Mouse (Mus musculus) hindbrain, embryonic 15.5 days (tissue): ENCODE results near the gene A730049H05Rik. TPM values are rescaled to one million over a fixed set of nuclear protein-coding genes. Genes with fewer than 3 reads are reported as not detected.

Experiments used
- ATAC-seq: fragments of 200-750 bp; cut with Nextera tagmentation; 2 replicates; pipeline ENCODE4 v1.8.0; 2017; ENCODE audit warnings: low read depth, moderate number of reproducible peaks, moderate TSS enrichment; ENCODE audit not compliant: low FRiP score
- H3K27ac ChIP-seq: fragments of 300-500 bp; sonication (generic); replicated peaks from 2 replicates; pipeline ENCODE4 v1.5.1; 2015; ENCODE audit warnings: mild to moderate bottlenecking, inconsistent platforms
- H3K27me3 ChIP-seq: fragments of 300-500 bp; sonication (generic); 2 replicates; pipeline ENCODE4 v1.6.1; 2015; ENCODE audit warnings: control low read depth, inconsistent platforms
- H3K36me3 ChIP-seq: fragments of 300-500 bp; sonication (generic); 2 replicates; pipeline ENCODE4 v1.6.1; 2015; ENCODE audit warnings: control low read depth, inconsistent platforms
- H3K4me1 ChIP-seq: fragments of 300-500 bp; sonication (generic); replicated peaks from 2 replicates; pipeline ENCODE4 v1.6.1; 2015; ENCODE audit warnings: control low read depth, inconsistent platforms
- H3K4me2 ChIP-seq: fragments of 300-500 bp; sonication (generic); 2 replicates; pipeline ENCODE4 v1.6.1; 2015; ENCODE audit warnings: moderate library complexity, mild to moderate bottlenecking, inconsistent platforms
- H3K4me3 ChIP-seq: fragments of 300-500 bp; sonication (generic); 2 replicates; pipeline ENCODE4 v1.5.1; 2015; ENCODE audit warnings: mild to moderate bottlenecking, inconsistent platforms
- H3K9ac ChIP-seq: fragments of 300-500 bp; sonication (generic); 2 replicates; pipeline ENCODE4 v1.6.1; 2015; ENCODE audit warnings: inconsistent platforms
- H3K9me3 ChIP-seq: fragments of 300-500 bp; sonication (generic); 2 replicates; pipeline ENCODE4 v1.6.1; 2016; ENCODE audit warnings: control low read depth, inconsistent platforms
- WGBS: fragments of 180-500 bp; shearing (Covaris S2); methylation state at CpG from one replicate; pipeline ENCODE4 v1.1.7; 2015; 5-methylcytosine and 5-hydroxymethylcytosine counted together
- polyA plus RNA-seq: library from polyadenylated mRNA; unstranded; fragments of >200 nt; fragmentation: Nextera tagmentation; extraction: Ambion mirVana; gene quantifications from 2 replicates; pipeline ENCODE4 v1.2.1, GENCODE M21; 2015

The A730049H05Rik gene
- polyA plus RNA-seq, 1 experiment from 2014 or later, result 0.74 TPM

DNA sequence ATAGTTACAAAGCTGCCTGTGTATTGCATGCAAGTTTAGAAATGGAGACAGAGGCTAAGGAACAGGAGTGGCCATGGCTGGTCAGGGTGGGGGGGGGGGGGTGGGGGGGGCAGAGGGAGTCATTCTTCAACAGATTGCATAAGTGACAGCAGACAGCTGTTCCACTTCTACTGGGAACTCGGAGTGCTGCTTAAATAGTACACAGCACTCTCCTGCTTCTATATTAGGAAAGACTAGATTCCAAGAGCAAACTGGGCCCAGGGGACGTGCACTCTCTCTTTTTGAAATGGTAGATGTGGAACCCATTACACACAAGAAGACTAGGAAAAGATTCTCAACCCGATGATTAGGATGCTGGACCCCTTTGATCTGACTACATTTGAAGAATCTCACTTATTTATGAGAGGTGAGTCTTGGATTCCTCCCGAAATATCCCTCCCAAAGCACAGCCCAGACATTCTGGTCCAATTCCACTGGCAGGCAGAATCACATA, 52.9 kb downstream of the A730049H05Rik start, which contains the start of gene Gm15737:
Gene Gm15737 (plus strand): TSS at position 269 of the 493 bp plus-strand sequence.
- Histone ChIP-seq H3K27me3 (no peaks in the 10 kb centered on the region), H3K9me3 (no peaks in the 10 kb centered on the region), H3K36me3 (no peaks in the 10 kb centered on the region), H3K4me1 (0 out of 2 replicates have a peak, but pooled peaks cover 3% of the 10 kb centered on the region), H3K27ac (no peak within 1 kb of the TSS), H3K4me3 (no peak within 1 kb of the TSS), H3K9ac (no peak within 1 kb of the TSS), H3K4me2 (no peak within 1 kb of the TSS)
- ATAC-seq, result no peak
- 68% methylated on average over 4 of the region's 4 CpGs for WGBS

DNA sequence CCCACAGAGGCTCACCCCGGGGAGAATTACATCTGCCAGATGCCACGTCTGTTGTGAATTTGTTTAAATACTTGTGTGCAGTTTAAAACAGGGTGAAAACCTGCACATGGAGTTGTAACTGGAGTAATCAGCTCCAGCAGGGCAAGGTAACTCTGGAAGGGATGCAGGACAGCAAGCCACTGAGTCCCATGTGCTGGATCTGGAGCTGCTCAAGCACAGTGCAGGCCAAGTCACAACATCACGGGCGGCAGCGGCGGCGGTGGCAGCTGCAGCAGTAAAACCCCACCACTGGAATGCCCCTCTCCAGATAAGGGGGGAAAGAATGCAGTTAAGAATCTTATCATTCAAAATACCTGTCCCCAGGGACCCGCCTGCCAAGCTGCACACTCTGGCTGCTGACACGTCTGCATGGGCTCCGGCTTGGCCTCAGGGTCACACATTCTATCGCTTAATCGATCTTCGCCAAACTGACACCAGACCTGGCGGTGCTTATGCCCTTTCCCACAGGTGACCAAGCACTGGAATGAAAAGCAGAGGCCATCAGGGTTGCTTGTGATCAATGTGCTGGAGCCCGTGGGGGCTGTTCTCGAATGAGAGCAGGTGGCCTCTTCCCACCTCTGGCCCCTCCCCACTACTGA, 53.4 kb downstream of the A730049H05Rik start:
- Histone ChIP-seq H3K4me1 (0 out of 2 replicates have a peak, but pooled peaks cover 3% of the 10 kb centered on the region), H3K27me3 (no peaks in the 10 kb centered on the region), H3K4me2 (no peak overlapping the region), H3K36me3 (no peaks in the 10 kb centered on the region), H3K27ac (no peak overlapping the region), H3K9ac (no peak overlapping the region), H3K4me3 (no peak overlapping the region), H3K9me3 (no peaks in the 10 kb centered on the region)
- WGBS, result 62% methylated on average over 16 of the region's 16 CpGs
- ATAC-seq, result no peak

DNA sequence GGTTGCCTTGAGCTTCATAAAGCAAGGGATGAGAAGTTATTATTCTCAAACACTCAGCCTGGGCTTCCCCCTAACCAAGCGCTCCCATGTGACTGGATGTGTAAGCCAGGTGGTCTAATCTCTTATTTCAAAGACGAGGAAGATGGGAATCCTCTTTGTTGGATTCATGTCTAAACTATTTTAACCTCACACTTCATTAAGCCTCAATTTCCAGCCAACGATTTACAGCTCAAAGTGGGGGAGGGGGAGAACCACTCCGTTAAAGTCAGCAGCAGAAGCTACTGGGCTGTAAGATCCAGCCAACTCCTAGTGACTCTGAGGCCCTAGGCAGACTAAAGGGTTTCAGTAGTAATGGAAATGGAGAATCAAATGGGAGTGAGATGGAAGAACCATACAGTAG, 55.5 kb downstream of the A730049H05Rik start:
- H3K9ac ChIP-seq, result no peak overlapping the region
- ATAC-seq, result no peak
- no peak overlapping the region for H3K4me3 ChIP-seq
- H3K27ac ChIP-seq, result no peak overlapping the region
- no peaks in the 10 kb centered on the region for H3K27me3 ChIP-seq
- 57% methylated on average over 4 of the region's 4 CpGs for WGBS
- no peaks in the 10 kb centered on the region for H3K9me3 ChIP-seq
- H3K4me1 ChIP-seq, result 0 out of 2 replicates have a peak, but pooled peaks cover 3% of the 10 kb centered on the region
- no peak overlapping the region for H3K4me2 ChIP-seq
- no peaks in the 10 kb centered on the region for H3K36me3 ChIP-seq

DNA sequence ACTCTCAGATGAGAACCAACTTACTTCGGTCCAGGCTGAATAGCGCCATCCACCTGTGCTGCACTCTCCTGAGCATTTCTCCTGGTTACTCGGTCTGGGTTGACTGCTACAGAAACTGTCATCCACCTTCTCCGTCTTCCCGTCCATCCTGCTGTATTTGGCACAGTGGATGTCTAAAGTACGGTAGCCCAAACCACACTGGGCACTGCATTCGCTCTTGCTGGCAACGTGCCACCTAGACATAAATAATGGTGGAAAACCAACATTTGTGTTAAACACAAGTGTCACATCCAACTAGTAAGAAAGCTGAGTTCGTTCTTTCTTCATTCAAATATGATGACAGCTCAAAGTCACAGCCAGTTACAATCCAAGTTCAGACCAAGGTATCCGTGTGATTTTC, 56.5 kb downstream of the A730049H05Rik start:
- 0 out of 2 replicates have a peak, but pooled peaks cover 3% of the 10 kb centered on the region for H3K4me1 ChIP-seq
- no peak overlapping the region for H3K27ac ChIP-seq
- no peak for ATAC-seq
- H3K4me2 ChIP-seq, result no peak overlapping the region
- H3K9ac ChIP-seq, result no peak overlapping the region
- no peaks in the 10 kb centered on the region for H3K27me3 ChIP-seq
- no peaks in the 10 kb centered on the region for H3K36me3 ChIP-seq
- H3K4me3 ChIP-seq, result no peak overlapping the region
- no peaks in the 10 kb centered on the region for H3K9me3 ChIP-seq
- WGBS, result 77% methylated on average over 10 of the region's 10 CpGs

DNA sequence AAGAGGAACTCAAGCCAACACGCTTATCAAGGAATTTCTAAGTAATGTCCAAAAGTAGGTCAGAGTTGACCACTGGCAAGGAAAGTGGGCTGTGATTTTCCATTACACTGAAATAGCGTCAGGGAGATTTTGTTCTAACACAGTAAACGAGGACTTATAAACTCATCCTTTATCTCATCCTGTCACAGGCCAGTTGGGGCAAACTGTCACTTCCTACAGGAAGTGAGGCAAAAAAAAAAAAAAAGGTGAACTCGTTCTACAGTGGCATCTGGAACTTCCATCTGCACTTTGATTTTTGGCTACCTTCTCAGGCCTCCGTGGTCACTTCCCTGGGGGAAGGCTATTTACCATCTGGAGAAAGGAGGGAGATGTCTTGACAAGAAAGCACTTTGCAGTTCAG, 58.6 kb downstream of the A730049H05Rik start:
- ATAC-seq, result no peak
- Histone ChIP-seq H3K9me3 (no peaks in the 10 kb centered on the region), H3K27me3 (no peaks in the 10 kb centered on the region), H3K4me3 (no peak overlapping the region), H3K27ac (no peak overlapping the region), H3K4me2 (no peak overlapping the region), H3K36me3 (no peaks in the 10 kb centered on the region), H3K4me1 (0 out of 2 replicates have a peak, but pooled peaks cover under 1% of the 10 kb centered on the region), H3K9ac (no peak overlapping the region)
- WGBS, result 76% methylated on average over 5 of the region's 5 CpGs

DNA sequence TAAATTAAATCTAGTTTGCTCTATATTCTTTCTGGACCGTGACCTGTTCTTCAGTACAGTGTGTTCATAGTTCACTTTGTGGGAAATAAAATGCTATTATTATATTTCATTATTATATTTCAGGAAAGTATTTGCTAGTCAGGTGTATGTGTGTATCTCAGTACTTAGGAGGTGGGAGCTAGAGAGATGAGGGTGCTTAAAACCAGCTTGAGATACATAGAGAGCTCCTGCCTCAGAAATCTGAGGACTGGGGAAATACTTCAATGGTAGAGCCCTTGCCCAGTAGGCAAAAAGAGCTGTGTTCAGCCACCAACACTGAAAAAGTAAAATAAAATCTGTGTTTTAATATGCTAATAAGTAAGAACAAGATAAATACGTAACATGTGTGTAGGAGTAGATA, 59.1 kb downstream of the A730049H05Rik start:
- 96% methylated on average over 2 of the region's 2 CpGs for WGBS

DNA sequence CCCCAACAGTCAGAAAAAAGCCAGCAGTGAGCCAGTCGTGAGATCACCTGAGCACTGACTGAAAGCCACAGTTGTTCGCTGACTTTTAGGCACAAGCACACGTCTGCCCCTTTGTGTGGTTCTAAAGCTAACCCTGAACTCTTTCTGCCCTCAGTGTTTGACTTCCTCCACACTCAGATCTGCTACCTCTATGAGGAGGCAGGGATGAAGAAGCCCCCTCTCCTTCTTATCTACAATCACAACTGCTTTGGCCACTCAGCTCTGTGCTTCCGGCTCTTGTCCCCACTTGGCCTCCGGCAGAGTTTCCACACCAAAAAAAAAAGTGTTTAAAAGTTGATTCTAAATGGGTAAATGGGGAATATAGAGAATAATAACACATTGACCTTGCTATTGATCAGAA, 59.8 kb downstream of the A730049H05Rik start:
- 75% methylated on average over 5 of the region's 5 CpGs for WGBS
- no peak for ATAC-seq
- Histone ChIP-seq H3K4me2 (no peak overlapping the region), H3K27me3 (no peaks in the 10 kb centered on the region), H3K4me3 (no peak overlapping the region), H3K9me3 (no peaks in the 10 kb centered on the region), H3K27ac (no peak overlapping the region), H3K9ac (no peak overlapping the region), H3K36me3 (no peaks in the 10 kb centered on the region), H3K4me1 (no peaks in the 10 kb centered on the region)

More for the DNA sequence above, 59.1 kb downstream of the A730049H05Rik start:
- no peak overlapping the region for H3K4me2 ChIP-seq
- H3K4me1 ChIP-seq, result no peaks in the 10 kb centered on the region
- H3K27me3 ChIP-seq, result no peaks in the 10 kb centered on the region
- no peaks in the 10 kb centered on the region for H3K36me3 ChIP-seq
- ATAC-seq, result no peak
- no peak overlapping the region for H3K4me3 ChIP-seq
- H3K9ac ChIP-seq, result no peak overlapping the region
- H3K9me3 ChIP-seq, result no peaks in the 10 kb centered on the region
- H3K27ac ChIP-seq, result no peak overlapping the region

DNA sequence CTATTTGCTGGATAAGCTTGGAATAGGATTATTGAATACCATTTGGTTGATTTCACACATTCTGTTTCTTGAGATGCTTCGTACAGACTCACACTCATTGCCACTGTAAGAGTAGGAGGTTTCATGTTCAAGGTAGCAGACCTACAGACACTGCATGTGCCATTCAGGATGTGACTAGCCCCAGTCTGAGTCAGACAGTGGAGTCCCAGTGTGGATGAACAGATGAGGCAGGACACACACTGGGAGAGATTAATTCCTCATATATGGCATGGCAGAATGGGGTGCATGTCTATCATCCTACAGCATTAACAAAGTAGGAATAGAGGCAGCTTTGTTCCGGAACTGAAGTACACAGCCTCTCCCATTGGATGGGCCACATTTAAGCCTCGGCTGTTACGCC, 61.0 kb downstream of the A730049H05Rik start:
- no peaks in the 10 kb centered on the region for H3K36me3 ChIP-seq
- no peaks in the 10 kb centered on the region for H3K27me3 ChIP-seq
- no peak overlapping the region for H3K27ac ChIP-seq
- no peak overlapping the region for H3K4me3 ChIP-seq
- WGBS, result 96% methylated on average over 4 of the region's 4 CpGs
- H3K4me2 ChIP-seq, result no peak overlapping the region
- H3K4me1 ChIP-seq, result no peaks in the 10 kb centered on the region
- no peak overlapping the region for H3K9ac ChIP-seq
- ATAC-seq, result no peak
- H3K9me3 ChIP-seq, result no peaks in the 10 kb centered on the region

DNA sequence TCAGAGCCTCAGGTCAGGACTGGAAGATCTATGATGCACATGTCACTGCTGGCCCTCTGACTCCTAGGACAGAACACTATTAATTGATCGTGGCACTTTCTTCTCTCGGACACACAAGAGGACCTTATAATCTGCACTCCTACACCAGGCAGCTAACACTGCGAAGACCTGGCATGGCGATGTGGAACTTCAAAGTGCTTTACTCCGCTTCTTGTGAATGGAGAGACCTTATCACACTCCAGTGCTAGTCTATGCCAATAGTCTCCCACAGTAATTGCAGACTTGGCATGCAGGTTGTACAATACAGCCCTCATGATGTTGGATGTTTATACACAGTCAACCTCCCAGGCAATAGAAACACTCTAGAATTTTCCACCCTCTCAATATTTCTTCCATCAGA, 62.5 kb downstream of the A730049H05Rik start:
- Histone ChIP-seq H3K9me3 (no peaks in the 10 kb centered on the region), H3K27ac (no peak overlapping the region), H3K4me1 (peaks cover 7% of the 10 kb centered on the region; the same call in 1 of the 2 replicates), H3K27me3 (no peaks in the 10 kb centered on the region), H3K36me3 (no peaks in the 10 kb centered on the region), H3K9ac (no peak overlapping the region), H3K4me3 (no peak overlapping the region), H3K4me2 (no peak overlapping the region)
- ATAC-seq, result no peak
- 92% methylated on average over 5 of the region's 5 CpGs for WGBS

DNA sequence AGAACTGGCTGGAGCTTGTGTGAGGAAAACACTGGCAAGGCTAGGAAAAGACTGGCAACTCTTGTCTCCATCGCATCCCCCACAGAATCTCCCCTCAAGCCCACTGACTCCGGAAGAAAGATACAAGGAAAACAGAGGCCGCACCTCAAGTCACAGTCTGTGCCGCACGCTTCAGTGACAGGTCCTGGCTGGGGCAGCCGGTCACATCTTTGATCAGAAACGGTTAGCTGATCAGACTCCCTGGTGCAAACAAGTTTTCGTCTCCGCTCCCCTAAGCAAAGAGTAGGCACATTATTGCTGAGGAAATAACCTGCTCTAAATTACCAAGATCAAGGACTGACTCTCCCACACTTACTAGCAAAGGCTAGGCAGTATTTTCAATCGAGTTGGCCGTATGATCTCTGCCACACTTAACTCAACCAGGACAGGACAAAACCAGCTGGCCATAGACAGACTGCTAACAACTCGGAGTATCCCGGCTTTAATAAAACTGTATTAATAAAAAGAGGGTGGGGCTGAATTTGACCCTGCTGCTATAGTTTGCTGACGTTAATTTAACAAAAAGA, 63.5 kb downstream of the A730049H05Rik start:
- ATAC-seq, result no peak
- H3K9ac ChIP-seq, result no peak overlapping the region
- WGBS, result 70% methylated on average over 14 of the region's 14 CpGs
- no peak overlapping the region for H3K4me3 ChIP-seq
- no peaks in the 10 kb centered on the region for H3K36me3 ChIP-seq
- H3K27ac ChIP-seq, result no peak overlapping the region
- no peaks in the 10 kb centered on the region for H3K27me3 ChIP-seq
- H3K4me1 ChIP-seq, result peaks cover 7% of the 10 kb centered on the region; the same call in 1 of the 2 replicates
- H3K4me2 ChIP-seq, result no peak overlapping the region
- no peaks in the 10 kb centered on the region for H3K9me3 ChIP-seq

DNA sequence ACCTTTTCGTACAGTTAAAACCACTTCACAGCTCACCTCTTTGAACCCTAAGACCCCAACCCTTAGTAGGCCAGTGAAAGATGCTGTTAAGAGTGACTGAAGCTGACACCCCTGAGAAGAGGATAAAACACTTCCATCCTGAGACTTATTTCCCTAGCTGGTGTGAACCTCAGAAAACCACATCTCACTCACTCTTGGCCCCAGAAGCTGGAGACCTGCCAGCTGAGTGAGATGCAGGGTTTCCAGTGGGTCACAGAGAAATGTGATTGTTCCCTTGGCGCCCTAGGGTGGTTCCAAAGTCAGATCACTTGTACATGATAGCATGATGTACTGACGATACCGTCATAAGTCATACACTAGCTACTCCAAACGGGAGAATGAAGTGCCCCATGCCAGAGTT, 66.2 kb downstream of the A730049H05Rik start:
- Histone ChIP-seq H3K36me3 (no peaks in the 10 kb centered on the region), H3K9ac (no peak overlapping the region), H3K9me3 (no peaks in the 10 kb centered on the region), H3K27me3 (no peaks in the 10 kb centered on the region), H3K27ac (no peak overlapping the region), H3K4me3 (no peak overlapping the region), H3K4me2 (no peak overlapping the region), H3K4me1 (peaks cover 7% of the 10 kb centered on the region; the same call in 1 of the 2 replicates)
- ATAC-seq, result no peak
- WGBS, result 77% methylated on average over 5 of the region's 5 CpGs

DNA sequence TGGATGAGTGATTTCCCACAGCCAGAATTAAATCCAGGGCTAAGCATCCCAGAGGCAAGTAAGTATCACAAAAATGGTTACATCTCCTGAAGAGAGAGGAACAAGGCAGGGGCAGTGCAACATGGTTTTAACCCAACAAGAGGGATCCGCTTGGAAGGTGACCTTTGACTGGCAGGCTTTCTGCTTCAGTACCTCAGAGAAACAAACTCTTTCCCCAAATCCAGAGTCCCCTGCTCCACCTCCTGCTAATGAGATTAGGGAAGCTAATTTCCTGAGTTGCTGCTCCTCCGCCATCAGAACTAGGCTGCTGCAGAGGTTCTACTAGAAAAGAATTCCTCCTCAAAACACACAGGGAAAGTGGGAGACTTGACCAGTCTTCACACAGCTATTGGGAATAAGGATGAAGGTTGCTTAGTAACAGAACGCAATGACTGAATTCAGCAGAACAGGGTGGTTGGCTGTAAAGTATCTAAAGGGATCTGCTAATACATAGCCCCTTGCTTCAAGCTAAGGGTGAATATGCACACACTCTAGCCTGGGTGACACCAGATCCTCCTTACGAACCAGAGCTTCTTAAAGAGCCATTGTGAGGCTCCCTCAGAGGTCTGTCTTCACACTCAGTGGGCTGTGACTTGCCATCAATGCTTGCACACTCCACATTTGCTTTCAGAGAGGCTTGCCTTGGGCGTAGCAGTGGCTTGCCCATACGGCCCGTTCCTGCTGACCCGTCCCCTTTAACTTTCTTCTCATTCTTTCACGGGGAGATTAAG, 67.0 kb downstream of the A730049H05Rik start:
- Histone ChIP-seq H3K9ac (no peak overlapping the region), H3K36me3 (no peaks in the 10 kb centered on the region), H3K27me3 (no peaks in the 10 kb centered on the region), H3K4me2 (no peak overlapping the region), H3K27ac (no peak overlapping the region), H3K4me1 (peaks cover 7% of the 10 kb centered on the region; the same call in 1 of the 2 replicates), H3K4me3 (no peak overlapping the region), H3K9me3 (no peaks in the 10 kb centered on the region)
- ATAC-seq, result no peak
- 39% methylated on average over 9 of the region's 9 CpGs for WGBS
